In the genomic region with DNA sequence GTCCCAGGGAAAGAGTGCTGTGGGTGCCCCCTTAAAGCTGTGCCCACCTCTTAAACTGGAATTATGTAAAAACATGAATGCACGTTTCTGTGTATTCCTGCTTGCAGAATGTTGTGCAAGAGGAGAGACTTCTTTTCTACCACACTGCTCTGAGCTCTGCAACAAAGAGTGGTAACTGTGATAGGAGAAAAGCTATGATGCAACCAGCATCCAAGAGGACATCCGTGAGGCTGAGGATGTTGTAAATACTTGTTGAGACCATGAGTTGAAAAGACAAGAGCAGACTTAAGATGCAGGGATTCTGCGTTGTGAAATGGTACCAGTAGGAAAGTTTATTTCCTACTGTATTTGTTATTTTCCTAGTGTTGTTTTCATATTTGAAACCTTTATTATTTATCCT, we compare ENCODE assay signal across 28 mouse cellular contexts. TPM values are rescaled to one million over a fixed set of nuclear protein-coding genes. Genes with fewer than 3 reads are reported as not detected.
A peak's percentile ranks its signal among the peaks of the same experiment; 100 is the strongest.
DNase-seq lines count a peak whose midpoint lies in the region; ATAC-seq lines count a peak whose summit lies in the region.
"Had no signal": no experiment of that assay in that cellular context is flagged by ENCODE, and none has a peak within 500 bp of the region (broad histone marks: within the 10 kb centered on the region; RNA-seq: fewer than 3 reads in every experiment).

No protein-coding gene starts in this region.

- H3K9me3 ChIP-seq in forebrain, embryonic 11.5 days (ENCODE audit: control insufficient read depth, low read length), result no peaks in the 10 kb centered on the region
- H3K9me3 ChIP-seq: heart, embryonic 12.5 days; hindbrain, embryonic 15.5 days; intestine, embryonic 15.5 days; liver, embryonic 13.5 days; megakaryocyte, embryonic 14.5 days; midbrain, embryonic 13.5 days had no signal

- no peak overlapping the region for H3K4me2 ChIP-seq in forebrain, embryonic 11.5 days (ENCODE audit: low read depth, low read length, severe bottlenecking)
- H3K4me2 ChIP-seq: heart, embryonic 12.5 days; hindbrain, embryonic 15.5 days; intestine, embryonic 15.5 days; liver, embryonic 13.5 days; midbrain, embryonic 13.5 days had no signal

- H3K27me3 ChIP-seq in forebrain, embryonic 11.5 days (ENCODE audit: control insufficient read depth, insufficient read depth, low read length), result no peaks in the 10 kb centered on the region
- H3K27me3 ChIP-seq: heart, embryonic 12.5 days; hindbrain, embryonic 15.5 days; intestine, embryonic 15.5 days; liver, embryonic 13.5 days; megakaryocyte, embryonic 14.5 days; midbrain, embryonic 13.5 days had no signal

- H3K27ac ChIP-seq in forebrain, embryonic 11.5 days (ENCODE audit: low read depth, low read length), result no peak overlapping the region
- H3K27ac ChIP-seq: hindbrain, embryonic 15.5 days; intestine, embryonic 15.5 days; liver, embryonic 13.5 days; midbrain, embryonic 13.5 days had no signal

- H3K4me3 ChIP-seq in forebrain, embryonic 11.5 days (ENCODE audit: low read depth, low read length), result no peak overlapping the region
- H3K4me3 ChIP-seq: heart, embryonic 12.5 days; hindbrain, embryonic 15.5 days; intestine, embryonic 15.5 days; liver, embryonic 13.5 days; megakaryocyte, embryonic 14.5 days; midbrain, embryonic 13.5 days had no signal

- no peak overlapping the region for H3K9ac ChIP-seq in forebrain, embryonic 11.5 days (ENCODE audit: low read length)
- H3K9ac ChIP-seq: heart, embryonic 12.5 days; hindbrain, embryonic 15.5 days; intestine, embryonic 15.5 days; liver, embryonic 13.5 days; midbrain, embryonic 13.5 days had no signal

- DNase-seq in thymus, postnatal 0 days (ENCODE audit: low spot score), result peak; percentile 9
- DNase-seq in thymus, postnatal 10 days (ENCODE audit: low spot score in 2 of 2), result no peak
- peak; percentile 21 for DNase-seq in MN1 (ENCODE audit: low spot score)
- peak; percentile 4 for DNase-seq in induced T-regulatory cell, adult 2 months (ENCODE audit: low read depth)
- peak; percentile 48 for DNase-seq in naive thymus-derived CD4-positive, alpha-beta T cell, adult 2 months (ENCODE audit: low read depth)
- DNase-seq in forebrain, embryonic 11.5 days (ENCODE audit: low spot score), result no peak
- DNase-seq in layer of hippocampus, adult 9-11 months, result no peak
- DNase-seq in retina, postnatal 1 day, result no peak
- DNase-seq: adrenal gland, adult 2 months; adrenal gland, postnatal 36 days; cerebellum, adult 2 months; cerebellum, postnatal 25 days; gastrocnemius, postnatal 14 days; heart, adult 18-20 months; heart, postnatal 4 days; kidney, adult 2 months; left cerebral cortex, postnatal 4 days; liver, embryonic 13.5 days; lung, adult 18-20 months; lung, postnatal 10 days; right cerebral cortex, adult 18-20 months; spleen, adult 18-20 months had no signal

- 80% methylated on average over 3 of the region's 3 CpGs for WGBS in forebrain, embryonic 11.5 days

- no peaks in the 10 kb centered on the region for H3K36me3 ChIP-seq in forebrain, embryonic 11.5 days (ENCODE audit: control insufficient read depth, insufficient read depth, low read length)
- H3K36me3 ChIP-seq: heart, embryonic 12.5 days; hindbrain, embryonic 15.5 days; intestine, embryonic 15.5 days; liver, embryonic 13.5 days; midbrain, embryonic 13.5 days had no signal

- no peaks in the 10 kb centered on the region for H3K4me1 ChIP-seq in forebrain, embryonic 11.5 days (replicated peaks; ENCODE audit: control insufficient read depth, insufficient read depth, low read length)
- H3K4me1 ChIP-seq: hindbrain, embryonic 15.5 days; intestine, embryonic 15.5 days; liver, embryonic 13.5 days had no signal

- ATAC-seq in forebrain, embryonic 11.5 days (replicated peaks; ENCODE audit: low FRiP score), result no peak
- ATAC-seq: forebrain, embryonic 14.5 days; intestine, embryonic 15.5 days; midbrain, embryonic 13.5 days had no signal

RNA-seq across cellular contexts. Expression of gene Arhgap11a, which starts 56.0 kb away (rescaled TPM):
- 22.7 and 27.4 TPM in 2 replicates for polyA plus RNA-seq in thymus, postnatal 0 days (2015; fragmentation: Nextera tagmentation; extraction: Ambion mirVana)
- polyA plus RNA-seq in forebrain, embryonic 11.5 days (2014; fragmentation: Nextera tagmentation; extraction: Ambion mirVana), result 7.3 and 8.0 TPM in 2 replicates

Comparison
In these comparisons a context has a peak if more than half of its experiments do, and no peak if none do; other contexts are left out.
1. DNase-seq: peak in thymus, postnatal 0 days (single experiment), MN1 (single experiment), induced T-regulatory cell, adult 2 months (single experiment) and naive thymus-derived CD4-positive, alpha-beta T cell, adult 2 months (single experiment); none in thymus, postnatal 10 days (0 of 2), forebrain, embryonic 11.5 days (single experiment), layer of hippocampus, adult 9-11 months (single experiment) and retina, postnatal 1 day (single experiment).